ENCODE assay signal across 11 mouse cellular contexts in the genomic region with DNA sequence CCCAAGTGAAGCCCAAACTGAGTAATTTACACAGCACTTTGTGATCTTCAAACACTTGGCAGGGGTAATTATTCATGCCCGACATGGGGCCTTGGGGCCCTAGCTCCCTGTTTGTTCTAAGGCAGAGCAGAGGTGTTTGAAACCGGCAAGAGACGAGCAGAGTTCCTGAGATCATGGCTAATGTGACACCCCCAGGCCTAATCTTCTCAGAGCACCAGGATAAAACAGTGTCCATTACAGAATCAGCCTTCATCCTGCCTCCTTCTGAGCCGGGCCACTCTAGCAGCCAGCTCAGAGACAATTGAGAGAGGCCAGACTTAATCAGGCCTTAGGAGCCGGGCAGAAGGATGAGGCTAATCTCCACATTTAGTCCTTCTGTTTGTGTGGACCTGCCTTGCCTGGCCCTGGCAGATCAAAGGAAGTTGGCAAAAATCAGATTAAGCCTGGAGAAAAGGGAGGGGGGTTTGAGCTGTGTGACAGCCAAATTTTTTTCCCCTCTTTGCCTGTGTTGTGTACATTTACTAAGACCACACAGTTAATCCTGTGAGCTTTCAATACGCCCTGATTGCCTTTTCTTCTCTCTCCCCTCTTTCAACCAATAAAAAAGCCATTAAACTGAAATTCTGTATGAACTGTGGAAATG.
DNase-seq lines count a peak whose midpoint lies in the region; ATAC-seq and TF ChIP-seq lines count a peak whose summit lies in the region.
"Had no signal": no experiment of that assay in that cellular context is flagged by ENCODE, and none has a peak within 500 bp of the region (broad histone marks: within the 10 kb centered on the region; RNA-seq: fewer than 3 reads in every experiment).

No protein-coding gene starts in this region.

- 0 out of 2 replicates have a peak, but pooled peaks cover 5% of the 10 kb centered on the region for H3K27me3 ChIP-seq in neural tube, embryonic 12.5 days (replicated peaks)
- peaks cover 11% of the 10 kb centered on the region; the same call in 1 of the 2 replicates for H3K27me3 ChIP-seq in neural tube, embryonic 15.5 days (replicated peaks)
- peaks cover 46% of the 10 kb centered on the region for H3K27me3 ChIP-seq in forebrain, embryonic 11.5 days (ENCODE audit: control insufficient read depth, insufficient read depth, low read length)
- H3K27me3 ChIP-seq in hindbrain, postnatal 0 days (ENCODE audit: insufficient read depth, low read length) = no peaks in the 10 kb centered on the region

- H3K4me1 ChIP-seq in neural tube, embryonic 12.5 days = peaks cover 15% of the 10 kb centered on the region
- H3K4me1 ChIP-seq in neural tube, embryonic 15.5 days = peaks cover 11% of the 10 kb centered on the region; the same call in 1 of the 2 replicates
- peaks cover 12% of the 10 kb centered on the region; the same call in 1 of the 2 replicates for H3K4me1 ChIP-seq in forebrain, embryonic 11.5 days (replicated peaks; ENCODE audit: control insufficient read depth, insufficient read depth, low read length)
- H3K4me1 ChIP-seq in hindbrain, postnatal 0 days (ENCODE audit: insufficient read depth, low read length) = peaks cover 3% of the 10 kb centered on the region; the same call in 1 of the 2 replicates

- 9% methylated on average over 6 of the region's 6 CpGs for WGBS in neural tube, embryonic 12.5 days
- 18% methylated on average over 6 of the region's 6 CpGs for WGBS in neural tube, embryonic 15.5 days
- WGBS in forebrain, embryonic 11.5 days = 6% methylated on average over 6 of the region's 6 CpGs
- 26% methylated on average over 6 of the region's 6 CpGs for WGBS in hindbrain, postnatal 0 days

- H3K27ac ChIP-seq in neural tube, embryonic 12.5 days = no peak overlapping the region
- no peak overlapping the region for H3K27ac ChIP-seq in neural tube, embryonic 15.5 days (replicated peaks)
- no peak overlapping the region for H3K27ac ChIP-seq in forebrain, embryonic 11.5 days (ENCODE audit: low read depth, low read length)
- H3K27ac ChIP-seq in hindbrain, postnatal 0 days = no peak overlapping the region
- H3K27ac ChIP-seq: limb, embryonic 13.5 days had no signal

- H3K9ac ChIP-seq in neural tube, embryonic 12.5 days = no peak overlapping the region
- H3K9ac ChIP-seq in neural tube, embryonic 15.5 days (replicated peaks) = no peak overlapping the region
- H3K9ac ChIP-seq in forebrain, embryonic 11.5 days (ENCODE audit: low read length) = no peak overlapping the region
- H3K9ac ChIP-seq in hindbrain, postnatal 0 days (replicated peaks; ENCODE audit: low read length) = no peak overlapping the region
- H3K9ac ChIP-seq: lung, embryonic 14.5 days had no signal

- ATAC-seq in neural tube, embryonic 12.5 days (ENCODE audit: low FRiP score, low read depth) = 0 out of 2 replicates have a peak, but pooled peaks have one; percentile 13
- no peak for ATAC-seq in neural tube, embryonic 15.5 days (ENCODE audit: low FRiP score)
- ATAC-seq in forebrain, embryonic 11.5 days (replicated peaks; ENCODE audit: low FRiP score) = peak; percentile 80
- ATAC-seq in hindbrain, postnatal 0 days = 0 out of 2 replicates have a peak, but pooled peaks have one; percentile 14

- TF ChIP-seq CTCF in hindbrain, postnatal 0 days (IDR thresholded peaks at IDR 0.05; ENCODE audit: low read depth) = no peak

- H3K4me2 ChIP-seq in neural tube, embryonic 12.5 days (replicated peaks) = no peak overlapping the region
- no peak overlapping the region for H3K4me2 ChIP-seq in neural tube, embryonic 15.5 days
- H3K4me2 ChIP-seq in forebrain, embryonic 11.5 days (ENCODE audit: low read depth, low read length, severe bottlenecking) = no peak overlapping the region
- H3K4me2 ChIP-seq in hindbrain, postnatal 0 days (ENCODE audit: low read depth, low read length) = no peak overlapping the region
- H3K4me2 ChIP-seq: limb, embryonic 13.5 days; lung, embryonic 14.5 days had no signal

- H3K4me3 ChIP-seq in neural tube, embryonic 12.5 days = no peak overlapping the region
- no peak overlapping the region for H3K4me3 ChIP-seq in neural tube, embryonic 15.5 days (replicated peaks)
- H3K4me3 ChIP-seq in forebrain, embryonic 11.5 days (ENCODE audit: low read depth, low read length) = no peak overlapping the region
- no peak overlapping the region for H3K4me3 ChIP-seq in hindbrain, postnatal 0 days (ENCODE audit: low read length)
- H3K4me3 ChIP-seq: limb, embryonic 13.5 days had no signal

- no peaks in the 10 kb centered on the region for H3K36me3 ChIP-seq in neural tube, embryonic 12.5 days
- H3K36me3 ChIP-seq in neural tube, embryonic 15.5 days = no peaks in the 10 kb centered on the region
- H3K36me3 ChIP-seq in forebrain, embryonic 11.5 days (ENCODE audit: control insufficient read depth, insufficient read depth, low read length) = no peaks in the 10 kb centered on the region
- H3K36me3 ChIP-seq in hindbrain, postnatal 0 days (ENCODE audit: insufficient read depth, low read length) = no peaks in the 10 kb centered on the region
- H3K36me3 ChIP-seq: limb, embryonic 13.5 days had no signal

- no peaks in the 10 kb centered on the region for H3K9me3 ChIP-seq in neural tube, embryonic 12.5 days
- no peaks in the 10 kb centered on the region for H3K9me3 ChIP-seq in neural tube, embryonic 15.5 days (replicated peaks)
- no peaks in the 10 kb centered on the region for H3K9me3 ChIP-seq in forebrain, embryonic 11.5 days (ENCODE audit: control insufficient read depth, low read length)
- H3K9me3 ChIP-seq in hindbrain, postnatal 0 days (ENCODE audit: low read length) = no peaks in the 10 kb centered on the region
- H3K9me3 ChIP-seq: limb, embryonic 13.5 days had no signal

- peak; percentile 56 for DNase-seq in forebrain, embryonic 11.5 days (ENCODE audit: low spot score)
- peak; percentile 18 for DNase-seq in hindbrain, postnatal 0 days (ENCODE audit: low spot score)
- DNase-seq in retina, postnatal 7 days (ENCODE audit: low read depth, low spot score) = peak; percentile 17
- DNase-seq in frontal cortex, postnatal 14 days (ENCODE audit: low spot score in 2 of 2) = no peak
- no peak for DNase-seq in gastrocnemius, adult 8-10 months (ENCODE audit: low spot score in 2 of 2)
- DNase-seq: gastrocnemius, postnatal 36 days; layer of hippocampus, adult 9-11 months had no signal

Comparison
In these comparisons a context has a peak if more than half of its experiments do, and no peak if none do; other contexts are left out.
1. DNase-seq: peak in forebrain, embryonic 11.5 days (single experiment), hindbrain, postnatal 0 days (single experiment) and retina, postnatal 7 days (single experiment); none in frontal cortex, postnatal 14 days (0 of 2) and gastrocnemius, adult 8-10 months (0 of 2).